Mouse (Mus musculus): Measurements from ENCODE around the gene Grin2d.

Grin2d gene

DNA sequence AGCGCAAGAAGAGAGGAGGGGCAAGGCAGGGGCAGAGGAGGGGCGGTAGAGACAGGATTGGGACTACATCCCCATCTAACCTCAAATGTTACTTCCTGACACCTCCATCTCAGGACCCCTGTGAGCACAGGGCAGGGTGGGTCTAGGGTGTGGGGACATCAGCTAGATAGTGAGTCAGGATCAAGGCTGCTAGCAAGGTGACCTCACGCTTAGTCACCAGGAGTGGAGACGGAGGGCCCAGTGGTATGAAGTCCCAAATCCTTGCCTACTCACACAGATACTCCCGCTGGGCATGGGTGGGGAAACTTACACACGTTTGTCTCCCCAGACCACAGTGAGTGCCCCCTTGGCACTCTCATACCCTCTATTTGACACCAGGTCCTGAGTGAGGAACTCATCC lies 75.6 kb downstream of the Grin2d start:
- no peak for DNase-seq

DNA sequence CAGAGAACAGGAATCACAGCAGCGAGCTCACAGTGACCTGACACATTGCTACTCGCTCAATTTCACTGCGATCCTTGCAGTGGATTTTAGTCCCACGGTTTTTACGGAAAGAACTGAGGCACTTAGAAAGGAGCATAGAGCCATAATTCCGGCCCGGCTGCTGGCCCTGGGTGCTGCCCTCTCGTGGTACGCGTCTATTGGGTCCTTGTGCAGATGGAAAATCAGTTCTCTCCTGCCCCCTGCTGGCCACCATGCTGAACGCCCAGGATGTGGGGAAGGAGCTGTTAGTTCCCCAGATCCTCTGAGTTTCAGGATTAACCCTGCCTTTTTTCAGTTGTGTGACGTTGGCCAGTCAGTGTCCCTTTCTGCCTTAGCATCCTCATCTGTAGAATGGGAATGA lies 76.8 kb downstream of the Grin2d start:
- peak; percentile 98 for DNase-seq

DNA sequence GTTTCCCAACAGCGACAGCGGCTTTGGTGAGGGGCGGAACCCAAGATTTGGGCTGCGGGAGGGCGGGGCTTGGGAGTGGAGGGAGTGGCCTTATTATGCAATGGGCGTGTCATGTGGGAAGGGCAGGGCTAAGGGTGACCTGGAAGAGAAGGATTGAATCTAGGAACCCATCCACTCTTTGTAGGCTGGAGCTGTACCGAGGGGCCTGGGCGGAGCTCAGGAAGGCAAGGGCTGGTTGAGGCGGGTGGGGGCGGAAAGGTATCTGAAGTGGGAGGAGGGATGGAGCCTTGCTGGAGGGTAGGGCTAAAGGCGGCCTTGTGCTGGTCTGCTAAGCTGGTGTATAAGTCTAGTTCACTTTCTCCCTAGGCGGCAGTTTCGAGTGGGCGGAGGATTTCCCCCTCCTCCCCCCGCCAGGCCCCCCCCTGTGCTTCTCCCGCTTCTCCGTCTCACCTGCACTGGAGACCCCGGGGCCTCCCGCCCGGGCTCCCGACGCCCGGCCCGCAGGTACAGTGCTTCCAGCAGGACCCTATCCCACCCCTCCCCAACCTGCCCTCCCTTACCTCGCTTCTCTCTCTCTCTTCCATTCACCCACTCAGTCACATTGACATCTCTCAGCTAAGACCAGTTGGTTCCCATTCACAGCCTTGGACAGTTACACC lies 77.5 kb downstream of the Grin2d start:
- peak; percentile 10 for DNase-seq

DNA sequence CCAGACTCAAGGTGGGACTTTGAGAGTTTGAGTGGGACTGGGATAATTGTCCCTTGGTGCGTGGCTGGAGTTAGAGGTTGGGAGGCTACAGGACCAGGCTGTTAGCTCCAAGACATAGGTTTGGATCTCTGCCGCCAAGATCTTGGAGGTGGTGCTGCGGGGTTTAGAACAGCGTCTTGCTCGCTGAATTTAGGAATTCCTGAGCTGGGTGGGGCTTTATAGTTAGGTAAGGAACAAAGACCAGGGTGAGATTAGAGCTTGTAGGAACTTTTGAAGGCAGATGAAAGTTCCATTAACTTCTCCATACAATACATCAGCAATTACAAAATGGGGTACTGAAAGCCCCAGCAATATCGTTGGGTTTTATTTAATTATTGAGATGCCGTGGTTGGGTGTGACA lies 78.2 kb downstream of the Grin2d start:
- no peak for DNase-seq

DNA sequence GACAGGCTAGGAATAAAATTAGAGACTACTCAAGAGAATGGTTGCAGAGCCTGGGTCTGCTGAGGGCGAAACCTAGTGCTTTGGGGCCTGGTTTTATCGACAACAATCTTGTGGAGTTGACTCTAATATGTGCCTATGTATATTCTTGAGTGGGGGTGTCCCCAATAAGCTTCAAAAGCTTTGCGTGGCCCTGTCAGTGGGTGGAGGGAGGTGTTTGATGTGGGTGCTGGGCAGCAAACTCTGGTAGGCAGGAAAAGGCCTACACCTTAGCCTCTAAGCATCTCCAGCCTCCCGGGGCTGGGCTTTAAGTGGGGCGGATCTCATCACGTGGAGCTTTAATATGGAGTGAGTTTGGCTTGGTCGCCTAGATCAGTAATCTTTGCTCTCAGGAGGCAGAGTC lies 79.2 kb downstream of the Grin2d start:
- no peak for DNase-seq

DNA sequence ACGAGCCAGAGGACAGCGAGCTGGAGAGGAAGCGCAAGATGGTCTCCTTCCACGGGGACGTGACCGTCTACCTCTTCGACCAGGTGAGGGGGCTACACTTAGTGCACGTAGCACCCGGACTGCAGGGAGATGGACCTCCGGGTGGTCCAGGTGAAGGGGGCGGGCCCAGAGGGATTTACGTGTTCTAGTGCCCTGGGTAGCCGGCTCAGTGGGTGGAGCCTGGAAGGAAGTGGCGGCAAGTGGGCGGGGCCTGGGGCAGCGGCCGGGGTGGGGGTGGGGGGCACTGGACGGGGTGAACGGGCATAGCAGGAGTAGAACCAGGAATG lies 79.7 kb downstream of the Grin2d start:
- peak; percentile 19 for DNase-seq

DNA sequence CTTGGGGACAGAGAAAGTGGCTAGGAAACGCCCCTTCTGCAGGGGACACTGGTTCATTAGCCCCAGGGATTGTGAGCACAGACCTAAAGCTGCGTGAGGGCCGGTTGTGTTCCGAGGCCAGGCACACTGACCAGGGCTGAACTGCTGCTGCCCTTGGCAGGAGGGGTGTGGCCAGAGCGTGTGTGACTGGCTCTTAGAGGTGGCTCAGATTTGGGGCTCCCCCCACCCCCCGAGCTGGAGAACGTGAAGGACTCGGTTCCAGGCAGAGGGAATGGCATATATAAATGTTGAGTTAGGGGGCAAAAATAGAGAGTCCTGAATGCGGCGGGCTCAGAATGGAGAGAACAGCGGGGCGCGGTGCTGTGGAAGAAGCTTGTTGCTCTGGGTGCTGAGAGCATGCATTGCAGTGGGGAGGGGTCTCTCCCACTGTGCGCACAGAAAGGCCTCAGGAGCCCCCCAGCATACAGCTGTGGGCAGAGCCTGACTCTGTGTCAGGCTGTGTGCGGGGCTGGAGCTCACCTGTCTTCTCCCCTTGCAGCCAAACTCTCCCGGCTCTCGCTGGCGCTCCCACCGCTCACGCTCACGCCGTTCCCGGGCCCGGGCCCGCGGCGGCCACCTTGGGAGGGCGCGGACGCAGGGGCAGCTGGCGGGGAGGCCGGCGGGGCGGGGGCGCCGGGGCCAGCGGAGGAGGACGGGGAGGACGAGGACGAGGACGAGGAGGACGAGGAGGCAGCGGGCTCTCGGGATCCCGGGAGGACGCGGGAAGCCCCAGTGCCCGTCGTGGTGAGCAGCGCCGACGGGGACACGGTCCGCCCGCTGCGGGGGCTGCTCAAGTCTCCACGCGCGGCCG lies 80.3 kb downstream of the Grin2d start:
- peak; percentile 38 for DNase-seq

DNA sequence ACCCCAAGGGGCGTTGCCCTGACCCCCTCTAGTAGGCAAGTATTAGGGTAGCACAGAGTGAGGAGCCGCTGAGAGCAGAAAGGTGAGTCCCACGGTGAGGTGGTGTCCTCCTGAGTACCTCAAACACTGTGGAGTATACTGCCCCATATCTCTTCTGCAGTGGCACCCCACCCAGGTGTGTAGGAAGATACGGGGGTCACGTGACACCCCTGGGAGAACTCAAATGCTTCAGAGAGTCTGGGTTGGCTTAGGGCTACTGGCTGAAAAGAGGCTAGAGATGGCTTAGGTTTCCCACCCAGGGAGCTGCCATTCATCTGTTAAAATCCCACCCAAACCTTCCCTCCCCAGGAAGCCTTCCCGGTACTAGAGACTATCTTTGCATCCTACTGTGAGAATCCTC lies 81.2 kb downstream of the Grin2d start:
- no peak for DNase-seq

DNA sequence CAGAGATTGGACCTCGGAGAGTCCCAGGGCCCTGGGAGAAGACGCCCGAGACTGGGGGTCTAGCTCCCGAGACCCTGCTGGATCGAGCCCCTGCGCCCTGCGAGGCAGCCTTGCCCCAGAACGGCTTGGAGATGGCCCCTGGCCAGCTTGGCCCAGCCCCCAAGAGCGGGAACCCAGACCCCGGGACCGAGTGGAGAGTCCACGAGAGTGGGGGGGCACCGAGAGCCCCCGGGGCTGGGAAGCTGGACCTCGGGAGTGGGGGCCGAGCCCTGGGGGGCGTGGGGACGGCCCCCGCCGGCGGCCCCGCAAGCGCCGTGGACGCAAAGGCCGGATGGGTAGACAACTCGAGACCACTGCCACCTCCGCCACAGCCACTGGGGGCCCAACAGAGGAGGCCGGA lies 83.2 kb downstream of the Grin2d start:
- no peak for DNase-seq

DNA sequence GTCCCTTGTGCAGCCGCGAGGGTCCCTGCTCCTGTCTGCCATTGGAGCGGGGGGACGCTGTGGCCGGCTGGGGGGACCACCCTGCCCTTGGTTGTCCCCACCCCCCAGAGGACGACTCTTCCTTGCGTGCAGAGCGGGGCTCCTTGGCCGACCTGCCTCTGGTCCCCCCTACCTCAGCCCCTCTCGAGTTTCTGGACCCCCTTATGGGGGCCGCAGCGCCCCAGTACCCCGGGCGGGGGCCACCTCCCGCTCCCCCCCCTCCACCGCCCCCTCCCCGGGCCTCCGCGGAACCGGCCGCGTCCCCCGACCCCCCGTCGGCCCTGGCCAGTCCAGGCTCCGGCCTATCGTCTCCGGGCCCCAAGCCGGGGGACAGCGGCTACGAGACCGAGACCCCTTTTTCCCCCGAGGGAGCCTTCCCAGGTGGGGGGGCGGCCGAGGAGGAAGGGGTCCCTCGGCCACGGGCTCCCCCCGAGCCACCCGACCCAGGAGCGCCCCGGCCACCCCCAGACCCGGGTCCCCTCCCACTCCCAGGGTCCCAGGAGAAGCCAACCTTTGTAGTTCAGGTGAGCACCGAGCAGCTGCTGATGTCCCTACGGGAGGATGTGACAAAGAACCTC lies 84.1 kb downstream of the Grin2d start:
- no peak for DNase-seq

DNA sequence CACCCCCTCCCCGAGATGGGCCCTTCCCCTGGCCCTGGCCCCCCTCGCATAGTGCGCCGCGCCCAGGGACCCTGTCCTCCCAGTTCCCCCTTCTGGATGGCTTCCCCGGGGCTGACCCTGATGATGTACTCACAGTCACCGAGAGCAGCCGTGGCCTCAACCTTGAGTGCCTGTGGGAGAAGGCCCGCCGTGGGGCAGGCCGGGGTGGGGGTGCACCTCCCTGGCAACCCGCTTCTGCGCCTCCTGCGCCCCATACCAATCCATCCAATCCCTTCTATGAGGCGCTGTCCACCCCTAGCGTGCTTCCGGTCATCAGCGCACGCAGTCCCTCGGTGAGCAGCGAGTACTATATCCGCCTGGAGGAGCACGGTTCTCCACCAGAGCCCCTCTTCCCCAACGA lies 84.9 kb downstream of the Grin2d start:
- DNase-seq: no peak

DNA sequence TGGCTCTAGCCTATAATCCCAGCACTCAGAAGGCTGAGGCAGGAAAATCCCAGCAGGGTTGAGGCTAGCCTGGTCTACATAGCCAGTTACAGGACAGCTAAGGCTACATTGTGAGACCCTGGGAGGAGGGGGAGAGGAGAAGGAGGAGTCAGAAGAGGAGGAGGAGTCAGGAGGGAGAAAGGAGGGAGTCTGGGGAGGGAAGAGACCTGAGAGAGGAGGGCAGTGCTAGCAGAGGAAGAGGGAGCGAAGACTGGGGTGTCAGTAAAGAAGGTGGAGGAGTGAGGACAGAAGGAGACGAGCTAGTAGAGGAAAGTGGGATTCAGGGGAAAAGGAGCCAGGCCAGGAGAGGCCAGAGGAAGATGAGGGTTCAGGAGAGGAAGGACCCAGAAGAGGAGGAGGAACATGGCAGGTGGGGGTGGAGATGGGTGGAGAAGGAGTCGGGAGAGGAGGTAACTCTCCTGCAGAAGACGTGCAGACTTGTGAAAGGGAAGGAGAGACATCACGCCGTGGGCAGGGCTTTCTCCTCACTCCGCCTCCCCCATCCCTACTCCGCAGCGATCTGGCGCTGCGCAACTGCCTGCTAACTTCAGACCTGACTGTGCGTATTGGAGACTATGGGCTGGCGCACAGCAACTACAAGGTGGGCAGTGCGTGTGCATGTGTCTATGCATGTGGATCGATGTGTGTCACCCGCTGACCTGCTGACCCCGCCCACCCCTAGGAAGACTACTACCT lies 86.3 kb downstream of the Grin2d start:
- peak; percentile 29 for DNase-seq

DNA sequence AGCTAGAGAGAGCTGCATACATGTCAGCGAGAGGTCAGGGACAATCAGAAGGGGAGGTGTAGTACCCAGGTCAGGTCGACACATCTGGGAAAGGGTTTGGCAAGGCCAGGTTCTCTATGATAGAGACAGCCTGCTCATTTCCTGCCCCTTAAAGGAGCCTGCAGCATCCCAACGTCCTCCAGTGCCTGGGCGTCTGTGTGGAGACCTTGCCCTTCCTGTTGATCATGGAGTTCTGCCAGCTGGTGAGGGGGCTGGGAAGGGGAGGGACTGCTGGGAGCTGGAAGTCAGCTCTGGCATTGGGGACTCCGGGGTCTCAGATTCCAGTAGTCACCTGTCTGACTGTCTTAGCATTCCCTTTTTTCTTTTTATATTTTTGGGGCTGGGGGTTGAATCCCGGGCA lies 87.5 kb downstream of the Grin2d start:
- DNase-seq: no peak

DNA sequence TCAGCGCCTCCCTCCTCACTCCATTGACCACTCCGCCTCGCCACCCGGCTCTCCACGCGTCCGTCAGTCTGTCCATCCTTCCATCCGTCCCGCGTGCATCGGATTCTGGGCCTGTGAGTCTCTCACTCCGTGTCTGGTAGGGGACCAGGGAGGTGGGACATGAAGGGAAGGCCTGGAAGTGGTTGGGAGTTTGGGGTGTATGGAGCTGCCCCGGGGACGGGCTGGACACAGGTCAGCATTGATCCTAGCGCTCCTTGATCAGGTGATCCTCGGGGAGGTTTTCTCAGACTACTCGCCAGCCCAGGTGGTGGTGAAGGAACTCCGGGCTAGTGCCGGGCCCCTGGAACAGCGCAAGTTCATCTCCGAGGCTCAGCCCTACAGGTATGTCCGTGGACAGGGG lies 90.5 kb downstream of the Grin2d start:
- no peak for DNase-seq

DNA sequence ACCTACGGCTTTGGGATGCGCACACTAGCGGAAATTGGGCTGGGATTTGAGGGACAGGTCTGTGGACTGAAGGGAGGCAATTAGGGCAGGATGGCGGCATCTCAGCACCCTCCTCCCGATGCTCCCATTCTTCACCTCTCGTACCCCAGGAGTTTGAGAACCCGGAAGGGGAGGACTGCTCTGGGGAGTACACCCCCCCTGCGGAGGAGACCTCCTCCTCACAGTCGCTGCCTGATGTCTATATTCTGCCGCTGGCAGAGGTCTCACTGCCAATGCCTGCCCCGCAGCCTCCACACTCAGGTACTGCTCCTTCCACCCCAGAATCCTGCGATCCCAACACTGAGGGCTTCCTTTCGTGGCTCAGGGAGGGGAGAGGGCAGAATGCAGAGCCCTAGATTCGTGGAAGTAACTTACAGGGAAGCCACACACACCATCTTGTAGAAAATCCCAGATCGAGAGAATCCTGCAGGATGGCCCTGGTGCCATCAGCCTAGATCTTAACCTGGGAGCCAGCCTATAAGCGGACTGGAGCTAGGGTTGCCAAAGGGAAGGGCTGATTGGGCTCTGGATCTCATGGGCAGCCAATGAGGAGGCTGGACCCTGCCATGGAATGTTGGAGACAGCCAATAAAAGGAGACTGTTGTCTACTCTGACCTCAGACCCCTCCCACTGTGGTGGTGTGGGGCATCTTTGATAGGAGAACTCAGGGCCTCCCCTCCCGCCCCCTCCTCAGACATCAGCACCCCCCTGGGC lies 91.3 kb downstream of the Grin2d start:
- peak; percentile 41 for DNase-seq

DNA sequence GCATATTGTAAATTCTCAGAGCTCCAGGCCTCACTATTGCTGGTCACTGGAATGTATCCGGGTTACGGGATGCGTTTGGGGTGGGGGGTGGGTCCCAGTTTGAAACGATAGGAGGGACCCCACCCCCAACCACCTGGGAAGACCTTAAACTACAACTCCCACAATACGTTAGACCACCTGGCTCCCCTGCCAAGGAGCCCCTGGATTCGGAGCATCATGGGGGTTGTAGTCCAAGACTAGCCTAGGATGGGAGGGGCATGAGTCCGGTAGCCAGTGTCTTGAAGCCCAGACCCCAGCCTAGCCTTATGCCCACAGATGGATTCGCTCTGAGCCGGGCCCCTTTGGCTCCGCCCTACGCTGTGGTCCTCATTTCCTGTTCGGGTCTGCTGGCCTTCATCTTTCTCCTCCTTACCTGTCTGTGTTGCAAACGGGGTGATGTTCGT lies 92.0 kb downstream of the Grin2d start:
- peak; percentile 51 for DNase-seq

DNA sequence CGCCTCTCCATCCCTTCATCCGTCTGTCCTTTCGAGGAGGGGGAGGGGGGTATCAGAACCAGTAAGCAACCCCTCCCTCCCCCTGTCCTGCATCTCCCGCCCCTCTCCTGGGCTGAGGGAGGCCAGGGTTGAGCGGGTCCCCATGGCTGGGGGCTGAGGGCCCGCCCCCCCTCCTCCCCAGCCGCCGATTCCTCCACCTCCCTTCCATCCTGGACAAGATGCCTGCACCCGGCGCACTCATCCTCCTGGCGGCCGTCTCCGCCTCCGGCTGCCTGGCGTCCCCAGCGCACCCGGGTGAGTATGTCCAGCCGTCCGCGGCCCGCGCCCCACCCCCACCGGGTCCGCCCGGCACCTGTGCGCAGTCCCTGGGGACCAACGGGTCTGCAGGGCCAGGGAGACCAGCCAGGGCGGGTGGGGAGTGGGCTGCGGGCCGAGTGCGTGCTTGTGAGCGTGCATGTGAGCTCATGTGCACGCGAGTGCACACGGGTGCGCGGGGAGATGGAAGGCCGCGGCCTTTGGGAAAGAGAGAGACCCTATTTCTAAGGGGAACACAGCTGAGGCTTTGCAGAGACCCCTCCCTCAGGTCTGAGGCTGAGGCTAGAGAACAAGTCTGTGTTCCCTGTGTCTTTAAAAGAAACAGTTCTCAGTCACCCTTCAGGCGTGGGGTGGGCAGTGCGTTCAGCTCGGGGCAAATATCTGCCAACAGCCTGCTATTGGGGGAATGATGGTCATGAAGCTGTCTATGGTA lies 92.6 kb downstream of the Grin2d start:
- peak; percentile 63 for DNase-seq

DNA sequence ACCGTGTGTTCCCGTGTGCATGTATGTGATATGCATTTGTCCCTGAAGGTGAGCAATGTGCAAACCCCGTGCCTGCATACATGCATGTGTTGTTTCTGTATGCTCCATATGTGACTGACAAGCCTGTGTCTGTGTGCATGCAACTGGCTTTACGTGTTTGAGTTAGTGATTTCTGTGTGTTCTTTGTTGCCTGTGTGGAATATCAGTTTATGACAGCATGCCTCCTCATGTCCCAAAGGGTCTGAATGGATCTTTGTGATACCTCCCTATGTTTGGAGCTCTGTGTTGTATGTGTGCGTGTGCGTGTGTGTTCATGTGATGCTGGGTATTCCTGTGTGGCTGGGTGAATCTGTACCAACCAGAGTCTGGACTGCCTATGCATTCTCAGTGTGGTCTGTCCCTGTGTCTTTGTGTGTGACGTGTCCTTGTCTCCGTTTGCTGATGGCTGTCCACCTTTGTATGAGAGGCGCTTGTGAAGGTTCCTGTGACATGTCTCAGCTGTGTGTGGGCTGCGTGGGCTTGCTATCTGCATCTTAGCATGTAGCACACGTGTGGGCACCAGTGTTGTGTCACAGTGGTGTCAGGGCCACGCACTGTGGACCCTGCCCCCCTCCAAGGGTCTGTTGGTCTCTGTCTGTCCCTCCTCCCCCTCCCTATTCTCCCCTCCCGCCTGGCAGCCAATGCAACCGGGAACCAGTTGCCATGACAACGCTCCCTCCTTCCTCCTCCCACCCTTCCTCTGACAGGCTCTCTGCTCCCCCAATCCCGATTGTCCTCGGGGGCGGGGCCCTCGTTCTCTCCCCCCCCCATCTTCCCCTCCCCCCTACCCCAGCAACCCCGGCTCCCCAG lies 93.4 kb downstream of the Grin2d start, which contains the start of gene Sult2b1:
TSS of gene Sult2b1 (minus strand) at position 146 of the 849 bp plus-strand sequence.
- DNase-seq: peak; percentile 94

DNA sequence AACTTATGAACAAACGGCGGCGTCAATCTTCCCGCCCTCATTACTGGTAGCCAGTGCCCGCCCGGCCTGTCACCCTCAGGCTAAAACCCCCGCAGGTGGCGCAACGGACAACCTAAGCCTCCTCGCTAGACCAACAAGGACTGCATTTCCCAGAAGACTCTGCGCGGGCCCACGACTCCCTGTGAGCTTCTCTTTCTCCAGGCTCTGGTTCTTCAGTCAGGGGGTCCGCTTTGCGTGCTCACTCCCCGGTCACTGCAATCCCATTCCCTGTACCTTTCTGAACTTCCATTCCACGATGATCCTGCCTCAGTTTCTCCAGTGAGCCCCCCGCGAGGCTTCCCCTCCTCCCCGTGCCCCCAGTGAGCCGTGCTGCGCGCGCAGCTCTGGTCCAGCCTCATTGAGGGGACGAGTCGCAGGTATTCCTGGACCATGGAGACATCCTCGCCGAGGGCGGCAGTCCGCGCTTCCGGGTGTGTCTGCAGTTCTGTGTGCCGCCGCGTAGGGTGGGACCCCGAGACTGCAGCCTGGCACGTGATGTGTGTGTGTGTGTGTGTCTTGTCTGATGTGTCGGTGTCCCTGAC lies 94.6 kb downstream of the Grin2d start, which contains the start of gene Lmtk3:
TSS of gene Lmtk3 (plus strand) at position 228 of the 581 bp plus-strand sequence.
- peak; percentile 88 for DNase-seq

DNA sequence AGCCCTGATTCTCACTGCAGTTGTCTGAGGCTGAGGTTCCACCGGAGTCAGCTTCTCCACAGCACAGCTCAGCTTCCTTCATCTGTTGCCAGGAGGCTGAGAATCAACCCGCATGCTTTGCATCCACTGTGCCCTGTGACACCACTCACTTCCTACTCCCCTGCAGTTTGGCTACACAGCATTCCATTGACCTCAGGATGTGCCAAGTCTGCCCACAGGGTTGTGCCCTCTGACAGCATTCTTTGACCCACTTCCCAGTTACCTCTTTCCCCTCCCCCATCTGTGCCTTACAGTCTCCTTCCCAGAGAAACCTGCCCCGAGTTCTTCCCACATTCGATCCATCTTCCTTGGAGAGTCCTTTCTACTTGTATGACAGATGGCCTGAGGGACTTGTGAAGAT lies 95.9 kb downstream of the Grin2d start:
- DNase-seq: no peak
